Mouse (Mus musculus): ENCODE results near the gene Zfp503.

Zfp503 gene

GRCm38 (mm10) chr14:21967375-21968010 is 21.9 kb downstream of the Zfp503 start:
- DNase-seq, result no peak

GRCm38 (mm10) chr14:21966276-21966675 is 23.1 kb downstream of the Zfp503 start:
- DNase-seq, result no peak

DNA sequence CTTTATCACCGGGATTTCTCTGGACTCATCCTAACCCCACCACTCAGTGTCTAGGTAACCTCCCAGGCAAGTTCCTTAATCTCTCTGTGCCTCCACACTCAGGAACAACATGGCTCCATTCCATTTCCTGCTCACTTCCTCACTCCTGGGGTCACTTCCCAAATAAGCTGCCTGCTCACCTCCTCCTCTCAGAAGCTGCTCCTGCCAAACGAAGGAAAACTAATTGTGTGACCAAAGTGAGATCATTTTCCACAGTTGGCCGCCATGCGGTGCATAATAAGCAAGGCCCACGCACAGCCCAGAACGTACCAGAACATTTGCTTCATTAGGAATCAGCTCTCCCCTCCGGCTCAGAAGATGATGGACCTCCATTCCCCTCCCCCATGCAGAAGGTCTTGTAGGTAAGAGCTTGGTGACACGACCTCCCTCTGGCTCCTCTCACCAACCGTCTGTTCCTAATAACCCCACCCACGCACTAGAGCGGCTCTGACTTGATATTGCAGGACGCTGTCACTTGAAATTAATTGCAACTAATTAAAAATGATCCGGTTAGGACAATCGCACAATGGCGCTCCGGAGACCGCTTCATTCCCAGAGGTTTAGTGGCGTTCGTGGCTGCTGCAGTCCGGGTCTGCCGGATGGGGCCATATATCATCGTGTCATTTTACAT is 26.9 kb downstream of the Zfp503 start:
- peak; percentile 55 to 74 for DNase-seq

- no peak for DNase-seq
Observed at GRCm38 (mm10) chr14:21959243-21959642, 30.2 kb downstream of the Zfp503 start.

DNA sequence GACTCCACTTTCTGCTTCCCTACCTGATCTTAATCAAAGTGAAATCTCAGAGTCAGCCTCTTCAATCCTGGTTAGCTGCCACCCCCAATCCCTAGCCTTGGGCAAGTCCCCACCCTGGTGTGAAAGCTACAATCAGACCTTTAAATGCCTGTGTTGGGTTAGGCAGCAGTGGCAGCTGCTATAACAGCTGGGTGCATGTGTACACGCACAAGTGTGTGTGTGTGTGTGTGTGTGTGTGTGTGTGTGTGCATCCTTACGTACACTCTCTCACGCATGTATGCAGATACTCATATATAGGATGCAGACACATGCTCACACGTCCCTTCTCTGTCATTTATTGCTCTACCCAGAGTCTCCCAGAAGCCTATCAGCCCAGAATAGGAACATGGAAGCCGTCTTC is 30.8 kb downstream of the Zfp503 start:
- no peak for DNase-seq

DNA sequence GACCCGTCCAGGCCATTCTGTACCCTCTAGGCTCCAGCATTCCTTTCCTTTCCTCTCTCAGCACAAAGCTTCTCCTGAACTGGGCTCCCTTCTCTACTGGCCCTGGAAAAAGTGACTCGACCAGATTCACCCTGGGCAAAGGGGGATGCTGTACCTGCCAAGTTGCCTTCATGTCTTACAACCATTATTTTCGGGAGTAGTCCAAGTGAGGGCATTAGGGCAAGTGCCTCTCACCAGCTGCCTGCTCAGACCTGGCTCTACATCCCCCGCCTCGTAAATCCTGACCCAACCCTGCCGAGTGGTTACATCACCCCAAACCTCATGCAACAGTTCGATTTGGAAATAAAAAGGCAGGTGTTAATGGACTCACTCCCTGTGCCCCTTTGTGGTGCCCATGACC is 36.9 kb downstream of the Zfp503 start:
- DNase-seq, result peak in 1 of 2 experiments; percentile 24

DNA sequence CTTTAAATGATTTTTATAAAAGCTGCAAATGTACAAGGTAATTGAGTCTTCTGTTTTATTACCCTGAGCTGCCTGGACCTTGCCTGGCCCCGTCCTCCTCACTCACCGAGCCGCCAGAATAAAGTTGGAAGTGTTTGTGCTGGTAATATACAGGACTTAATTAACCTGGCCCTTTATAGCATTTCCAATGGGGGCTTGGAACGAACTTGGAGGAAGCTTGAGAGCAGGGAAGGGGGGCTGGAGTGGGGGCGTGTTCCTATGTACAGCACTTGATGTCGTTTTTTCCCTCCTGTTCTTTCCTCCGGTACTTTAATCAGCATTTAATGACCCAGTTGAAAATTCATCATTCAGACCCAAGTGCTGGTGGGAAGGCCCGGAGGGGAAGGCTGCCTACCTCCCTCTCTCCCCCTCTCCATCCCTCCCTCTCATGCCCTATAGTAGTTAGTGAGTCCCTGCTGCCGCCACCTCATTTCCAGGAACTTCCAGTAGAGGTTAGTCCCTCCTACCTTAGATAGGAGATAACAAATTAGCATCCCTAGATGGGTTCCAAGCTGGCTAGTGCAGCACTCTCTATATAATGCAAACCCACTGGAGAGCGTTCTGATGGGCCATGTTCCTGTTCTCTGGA is 37.4 kb downstream of the Zfp503 start:
- DNase-seq, result peak; percentile 15 to 52

DNA sequence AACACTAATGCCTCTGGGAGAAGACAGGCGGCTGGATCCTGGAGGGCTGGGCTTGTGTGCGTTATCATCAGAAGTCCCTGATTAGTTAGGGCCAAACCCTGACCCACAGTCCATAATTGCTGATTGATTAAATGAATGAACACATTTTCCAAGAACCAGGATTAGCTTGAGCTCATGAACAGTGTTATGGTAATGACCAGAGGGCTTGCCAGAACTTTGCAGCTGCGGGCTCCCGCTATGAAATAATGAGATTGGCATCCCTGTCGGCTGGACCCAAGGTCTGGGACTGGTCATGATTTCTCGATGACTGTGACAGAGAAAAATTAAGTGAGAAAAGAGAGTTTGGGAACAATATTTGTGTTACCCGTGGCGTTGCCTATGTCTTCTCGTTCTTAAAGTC is 44.5 kb downstream of the Zfp503 start:
- DNase-seq, result no peak

GRCm38 (mm10) chr14:21941581-21941980 is 47.8 kb downstream of the Zfp503 start:
- no peak for DNase-seq

DNA sequence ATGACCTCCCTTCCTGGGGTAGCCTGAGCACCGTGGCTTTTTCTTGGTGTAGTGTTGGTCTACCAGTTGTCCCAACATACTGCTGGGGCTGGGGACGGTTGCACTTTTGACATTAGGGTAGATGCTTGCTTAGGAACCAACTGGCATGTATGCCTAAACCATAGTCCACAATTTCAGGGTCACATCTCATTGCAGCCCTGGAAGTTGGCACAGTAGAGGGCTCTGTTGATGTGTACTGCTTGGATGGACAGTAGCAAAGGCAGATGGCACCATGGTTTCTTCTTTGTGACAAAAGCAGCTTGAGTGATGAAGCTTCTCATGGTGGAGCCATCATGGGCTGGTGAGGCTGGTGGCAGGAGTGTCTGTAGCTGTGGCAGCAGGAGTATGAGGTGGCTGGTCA is 52.3 kb downstream of the Zfp503 start:
- DNase-seq, result no peak

DNA sequence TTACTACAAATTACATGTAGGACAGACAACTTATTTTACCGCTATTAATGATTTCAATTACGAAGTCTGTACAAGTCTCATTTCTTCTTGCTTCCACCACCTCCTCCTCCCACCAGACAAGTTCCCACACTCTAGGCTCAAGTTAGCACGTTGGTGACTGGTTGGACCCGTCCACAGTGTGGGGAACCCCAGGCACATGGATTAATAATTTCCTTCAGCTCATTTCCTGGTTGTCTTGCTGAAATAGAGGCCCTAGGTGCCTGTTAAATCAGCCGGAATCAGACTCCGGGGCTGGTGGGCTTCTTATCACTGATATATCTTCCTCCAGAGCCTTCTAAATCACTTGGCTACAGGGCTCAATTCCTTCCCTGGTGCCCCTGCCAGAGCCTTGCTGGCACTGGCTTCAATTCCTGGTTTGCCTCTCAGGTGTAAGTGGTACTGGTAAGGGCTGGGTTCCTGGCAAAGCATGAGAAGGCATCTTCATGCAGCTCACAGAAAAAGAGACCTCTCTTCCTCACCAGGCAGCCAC is 53.2 kb downstream of the Zfp503 start:
- DNase-seq, result peak in 1 of 2 experiments; percentile 16
